19 mouse cellular contexts compared by ENCODE assay signal in the genomic region with DNA sequence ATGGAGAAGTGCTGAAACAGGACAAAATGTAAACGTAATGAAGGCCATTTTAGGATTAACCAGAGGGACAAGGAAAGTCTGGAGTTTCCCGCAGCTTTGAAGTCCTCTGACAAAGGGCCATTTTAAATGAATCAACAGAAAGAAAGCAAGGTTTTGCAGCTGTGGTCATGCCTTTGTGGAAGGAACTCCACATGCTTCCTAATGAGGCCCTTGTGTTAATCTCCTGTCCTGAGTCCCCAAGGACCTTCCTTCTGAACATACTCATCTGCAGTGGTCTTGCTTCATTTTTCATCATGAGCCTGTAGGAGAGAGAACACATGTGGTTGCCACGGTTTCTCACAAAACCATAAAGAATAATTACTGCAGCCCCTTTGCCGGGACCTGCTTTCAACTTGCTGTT.
DNase-seq lines count a peak whose midpoint lies in the region; ATAC-seq and TF ChIP-seq lines count a peak whose summit lies in the region.
"Had no signal": no experiment of that assay in that cellular context is flagged by ENCODE, and none has a peak within 500 bp of the region (broad histone marks: within the 10 kb centered on the region; RNA-seq: fewer than 3 reads in every experiment).

No protein-coding gene starts in this region.

- peak; percentile 76 for ATAC-seq in hindbrain, embryonic 11.5 days (ENCODE audit: low FRiP score)
- ATAC-seq in midbrain, embryonic 13.5 days = peak; percentile 76
- no peak for ATAC-seq in midbrain, postnatal 0 days (ENCODE audit: low FRiP score)
- ATAC-seq in limb, embryonic 14.5 days (ENCODE audit: low FRiP score, low read depth) = no peak
- ATAC-seq: lung, postnatal 0 days had no signal

- no peak overlapping the region for H3K4me3 ChIP-seq in hindbrain, embryonic 11.5 days (ENCODE audit: low read depth, low read length)
- H3K4me3 ChIP-seq in hindbrain, embryonic 10.5 days = no peak overlapping the region
- H3K4me3 ChIP-seq in midbrain, embryonic 13.5 days (replicated peaks) = no peak overlapping the region
- no peak overlapping the region for H3K4me3 ChIP-seq in midbrain, postnatal 0 days (ENCODE audit: low read depth, low read length)
- no peak overlapping the region for H3K4me3 ChIP-seq in embryonic facial prominence, embryonic 10.5 days
- no peak overlapping the region for H3K4me3 ChIP-seq in limb, embryonic 14.5 days (replicated peaks; ENCODE audit: low read length)
- H3K4me3 ChIP-seq: erythroblast, embryonic 14.5 days; heart, embryonic 15.5 days; hindbrain, embryonic 13.5 days; limb, embryonic 15.5 days; neural tube, embryonic 13.5 days had no signal

- no peaks in the 10 kb centered on the region for H3K4me1 ChIP-seq in hindbrain, embryonic 11.5 days (replicated peaks; ENCODE audit: control insufficient read depth, insufficient read depth, low read length)
- peaks cover 7% of the 10 kb centered on the region; the same call in 1 of the 2 replicates for H3K4me1 ChIP-seq in hindbrain, embryonic 10.5 days (replicated peaks)
- peaks cover 9% of the 10 kb centered on the region; the same call in 1 of the 2 replicates for H3K4me1 ChIP-seq in midbrain, embryonic 13.5 days (replicated peaks)
- no peaks in the 10 kb centered on the region for H3K4me1 ChIP-seq in midbrain, postnatal 0 days (ENCODE audit: insufficient read depth, low read length)
- H3K4me1 ChIP-seq in embryonic facial prominence, embryonic 10.5 days = peaks cover 5% of the 10 kb centered on the region; the same call in 1 of the 2 replicates
- no peaks in the 10 kb centered on the region for H3K4me1 ChIP-seq in limb, embryonic 14.5 days (ENCODE audit: control insufficient read depth, insufficient read depth, low read length)
- H3K4me1 ChIP-seq: heart, embryonic 15.5 days; hindbrain, embryonic 13.5 days; limb, embryonic 15.5 days; neural tube, embryonic 13.5 days had no signal

- 38% methylated on average over 4 of the region's 4 CpGs for WGBS in hindbrain, embryonic 11.5 days
- WGBS in hindbrain, embryonic 10.5 days = 55% methylated on average over 4 of the region's 4 CpGs
- 22% methylated on average over 4 of the region's 4 CpGs for WGBS in midbrain, embryonic 13.5 days
- WGBS in midbrain, postnatal 0 days = 22% methylated on average over 4 of the region's 4 CpGs
- WGBS in embryonic facial prominence, embryonic 10.5 days = 41% methylated on average over 4 of the region's 4 CpGs
- WGBS in limb, embryonic 14.5 days = 24% methylated on average over 4 of the region's 4 CpGs

- no peaks in the 10 kb centered on the region for H3K27me3 ChIP-seq in hindbrain, embryonic 11.5 days (ENCODE audit: control insufficient read depth, insufficient read depth, low read length)
- no peaks in the 10 kb centered on the region for H3K27me3 ChIP-seq in hindbrain, embryonic 10.5 days (ENCODE audit: insufficient read depth, poor library complexity, severe bottlenecking)
- H3K27me3 ChIP-seq in midbrain, embryonic 13.5 days = no peaks in the 10 kb centered on the region
- no peaks in the 10 kb centered on the region for H3K27me3 ChIP-seq in midbrain, postnatal 0 days (ENCODE audit: insufficient read depth, low read length)
- H3K27me3 ChIP-seq in embryonic facial prominence, embryonic 10.5 days (replicated peaks; ENCODE audit: low read depth, poor library complexity, severe bottlenecking) = no peaks in the 10 kb centered on the region
- H3K27me3 ChIP-seq in limb, embryonic 14.5 days (ENCODE audit: control insufficient read depth, insufficient read depth, low read length) = no peaks in the 10 kb centered on the region
- H3K27me3 ChIP-seq: heart, embryonic 15.5 days; hindbrain, embryonic 13.5 days; limb, embryonic 15.5 days; neural tube, embryonic 13.5 days had no signal

- DNase-seq in hindbrain, embryonic 11.5 days (ENCODE audit: low spot score) = peak; percentile 26
- DNase-seq in hindbrain, embryonic 10.5 days (ENCODE audit: low spot score) = no peak
- DNase-seq in midbrain, postnatal 0 days (ENCODE audit: low spot score) = no peak
- peak; percentile 11 for DNase-seq in embryonic facial prominence, embryonic 10.5 days (ENCODE audit: low spot score)
- peak; percentile 5 for DNase-seq in limb, embryonic 14.5 days (ENCODE audit: low spot score)
- DNase-seq in testis, postnatal 14 days (ENCODE audit: low spot score) = no peak
- DNase-seq: cerebellum, adult 8-10 months; gastrocnemius, postnatal 25 days; kidney, adult 8-10 months; spleen, adult 18-20 months; thymus, adult 18-20 months; thymus, postnatal 4 days had no signal

- no peaks in the 10 kb centered on the region for H3K36me3 ChIP-seq in hindbrain, embryonic 11.5 days (ENCODE audit: control insufficient read depth, insufficient read depth, low read length)
- H3K36me3 ChIP-seq in hindbrain, embryonic 10.5 days = no peaks in the 10 kb centered on the region
- H3K36me3 ChIP-seq in midbrain, embryonic 13.5 days = no peaks in the 10 kb centered on the region
- H3K36me3 ChIP-seq in midbrain, postnatal 0 days (ENCODE audit: insufficient read depth, low read length) = no peaks in the 10 kb centered on the region
- H3K36me3 ChIP-seq in embryonic facial prominence, embryonic 10.5 days (replicated peaks) = no peaks in the 10 kb centered on the region
- H3K36me3 ChIP-seq in limb, embryonic 14.5 days (ENCODE audit: control insufficient read depth, insufficient read depth, low read length) = no peaks in the 10 kb centered on the region
- H3K36me3 ChIP-seq: heart, embryonic 15.5 days; hindbrain, embryonic 13.5 days; limb, embryonic 15.5 days; neural tube, embryonic 13.5 days had no signal

- no peak overlapping the region for H3K9ac ChIP-seq in hindbrain, embryonic 11.5 days (ENCODE audit: low read depth, low read length)
- H3K9ac ChIP-seq in midbrain, embryonic 13.5 days (replicated peaks) = no peak overlapping the region
- no peak overlapping the region for H3K9ac ChIP-seq in midbrain, postnatal 0 days (replicated peaks; ENCODE audit: low read length, poor library complexity, severe bottlenecking)
- no peak overlapping the region for H3K9ac ChIP-seq in limb, embryonic 14.5 days (ENCODE audit: low read depth, low read length, severe bottlenecking)
- H3K9ac ChIP-seq: heart, embryonic 15.5 days; hindbrain, embryonic 13.5 days; limb, embryonic 15.5 days; neural tube, embryonic 13.5 days had no signal

- no peaks in the 10 kb centered on the region for H3K9me3 ChIP-seq in hindbrain, embryonic 11.5 days (ENCODE audit: control insufficient read depth, low read length)
- no peaks in the 10 kb centered on the region for H3K9me3 ChIP-seq in hindbrain, embryonic 10.5 days
- H3K9me3 ChIP-seq in midbrain, embryonic 13.5 days = no peaks in the 10 kb centered on the region
- H3K9me3 ChIP-seq in midbrain, postnatal 0 days (ENCODE audit: low read length) = no peaks in the 10 kb centered on the region
- H3K9me3 ChIP-seq in embryonic facial prominence, embryonic 10.5 days = no peaks in the 10 kb centered on the region
- no peaks in the 10 kb centered on the region for H3K9me3 ChIP-seq in limb, embryonic 14.5 days (ENCODE audit: control insufficient read depth, low read length)
- H3K9me3 ChIP-seq: heart, embryonic 15.5 days; hindbrain, embryonic 13.5 days; limb, embryonic 15.5 days; neural tube, embryonic 13.5 days had no signal

- no peak overlapping the region for H3K27ac ChIP-seq in hindbrain, embryonic 11.5 days (ENCODE audit: low read depth, low read length)
- H3K27ac ChIP-seq in hindbrain, embryonic 10.5 days = no peak overlapping the region
- no peak overlapping the region for H3K27ac ChIP-seq in midbrain, embryonic 13.5 days
- H3K27ac ChIP-seq in midbrain, postnatal 0 days (ENCODE audit: low read depth, low read length) = no peak overlapping the region
- no peak overlapping the region; the same call in 1 of the 2 replicates for H3K27ac ChIP-seq in embryonic facial prominence, embryonic 10.5 days (replicated peaks)
- H3K27ac ChIP-seq in limb, embryonic 14.5 days (replicated peaks; ENCODE audit: low read depth, low read length) = no peak overlapping the region
- H3K27ac ChIP-seq: heart, embryonic 15.5 days; hindbrain, embryonic 13.5 days; limb, embryonic 15.5 days; neural tube, embryonic 13.5 days had no signal

- TF ChIP-seq CTCF in midbrain, postnatal 0 days (IDR thresholded peaks at IDR 0.05) = no peak

- no peak overlapping the region for H3K4me2 ChIP-seq in hindbrain, embryonic 11.5 days (replicated peaks; ENCODE audit: low read depth, low read length)
- no peak overlapping the region for H3K4me2 ChIP-seq in midbrain, embryonic 13.5 days (replicated peaks)
- H3K4me2 ChIP-seq in midbrain, postnatal 0 days (ENCODE audit: low read depth, low read length, poor library complexity, severe bottlenecking) = no peak overlapping the region
- H3K4me2 ChIP-seq in limb, embryonic 14.5 days (replicated peaks; ENCODE audit: low read depth, low read length, severe bottlenecking) = no peak overlapping the region
- H3K4me2 ChIP-seq: heart, embryonic 15.5 days; hindbrain, embryonic 13.5 days; limb, embryonic 15.5 days; neural tube, embryonic 13.5 days had no signal

- TF ChIP-seq POLR2A in limb, embryonic 14.5 days (IDR thresholded peaks at IDR 0.05; ENCODE audit: borderline replicate concordance, extremely low read depth, insufficient read depth, insufficient read length) = no peak

Comparison
In these comparisons a context has a peak if more than half of its experiments do, and no peak if none do; other contexts are left out.
1. ATAC-seq: peak in hindbrain, embryonic 11.5 days (single experiment) and midbrain, embryonic 13.5 days (single experiment); none in midbrain, postnatal 0 days (single experiment) and limb, embryonic 14.5 days (single experiment).
2. DNase-seq: peak in hindbrain, embryonic 11.5 days (single experiment), embryonic facial prominence, embryonic 10.5 days (single experiment) and limb, embryonic 14.5 days (single experiment); none in hindbrain, embryonic 10.5 days (single experiment), midbrain, postnatal 0 days (single experiment) and testis, postnatal 14 days (single experiment).